Mouse (Mus musculus) activated CD4-positive, CD25-positive, alpha-beta regulatory T cell, adult 4 months (primary cell): Measurements from ENCODE around the gene Ablim1. TPM values are rescaled to one million over a fixed set of nuclear protein-coding genes. Genes with fewer than 3 reads are reported as not detected.
A peak's percentile ranks its signal among the peaks of the same experiment; 100 is the strongest.

Experiments
- ATAC-seq: one replicate; pipeline ENCODE4 v1.8.0; 2017
- polyA plus RNA-seq, 2 experiments: library from polyadenylated mRNA; unstranded; fragments of 100-300 nt; shearing (Covaris generic); gene quantifications; one replicate each; pipeline ENCODE4 v1.2.1; 2017

Gene Ablim1
- polyA plus RNA-seq: 100 to 1,000 TPM; 268 to 273 TPM

GRCm38 (mm10) chr19:57314346-57315012, at the start of gene Ablim1:
Ablim1 (minus strand) TSS chr19:57314919.
- no peak for ATAC-seq

- ATAC-seq: no peak
These were observed 48.8 kb upstream of the Ablim1 start for GRCm38 (mm10) chr19:57363538-57363937.

- ATAC-seq: no peak
These were observed 48.4 kb upstream of the Ablim1 start for GRCm38 (mm10) chr19:57363076-57363475.

GRCm38 (mm10) chr19:57362586-57362985, 47.9 kb upstream of the Ablim1 start:
- ATAC-seq: no peak

- no peak for ATAC-seq
These were observed 47.2 kb upstream of the Ablim1 start for GRCm38 (mm10) chr19:57361939-57362307.

- no peak for ATAC-seq
These were observed 46.6 kb upstream of the Ablim1 start for GRCm38 (mm10) chr19:57361131-57361938.

GRCm38 (mm10) chr19:57360341-57361130, 45.8 kb upstream of the Ablim1 start, which contains the start of gene Fam160b1:
Fam160b1 (plus strand) TSS chr19:57360680.
- peak; percentile 57 for ATAC-seq

- ATAC-seq: no peak
These were observed 45.1 kb upstream of the Ablim1 start for GRCm38 (mm10) chr19:57359701-57360326.

GRCm38 (mm10) chr19:57358836-57359598, 44.3 kb upstream of the Ablim1 start:
- no peak for ATAC-seq

- peak; percentile 9 for ATAC-seq
These were observed 43.6 kb upstream of the Ablim1 start for GRCm38 (mm10) chr19:57358322-57358721.

GRCm38 (mm10) chr19:57357811-57358210, 43.1 kb upstream of the Ablim1 start:
- ATAC-seq: no peak

GRCm38 (mm10) chr19:57357244-57357643, 42.5 kb upstream of the Ablim1 start:
- no peak for ATAC-seq

GRCm38 (mm10) chr19:57356273-57356672, 41.6 kb upstream of the Ablim1 start:
- no peak for ATAC-seq

- peak; percentile 58 for ATAC-seq
These were observed 40.9 kb upstream of the Ablim1 start for GRCm38 (mm10) chr19:57355451-57356251.

- ATAC-seq: no peak
These were observed 40.0 kb upstream of the Ablim1 start for GRCm38 (mm10) chr19:57354715-57355114.

GRCm38 (mm10) chr19:57354050-57354449, 39.3 kb upstream of the Ablim1 start:
- ATAC-seq: no peak

- ATAC-seq: no peak
These were observed 38.5 kb upstream of the Ablim1 start for GRCm38 (mm10) chr19:57353228-57353627.

GRCm38 (mm10) chr19:57352337-57352935, 37.7 kb upstream of the Ablim1 start:
- ATAC-seq: no peak

- no peak for ATAC-seq
These were observed 34.4 kb upstream of the Ablim1 start for GRCm38 (mm10) chr19:57349096-57349495.

- ATAC-seq: no peak
These were observed 30.0 kb upstream of the Ablim1 start for GRCm38 (mm10) chr19:57344678-57345077.

GRCm38 (mm10) chr19:57343860-57344259, 29.1 kb upstream of the Ablim1 start:
- peak; percentile 69 for ATAC-seq
